Mouse (Mus musculus): ENCODE data around the gene Efcab12. TPM values are rescaled to one million over a fixed set of nuclear protein-coding genes. Genes with fewer than 3 reads are reported as not detected.
A peak's percentile ranks its signal among the peaks of the same experiment; 100 is the strongest.

Gene Efcab12
- polyA plus RNA-seq, 1 experiment from 2014 or later = 0.50 TPM

DNA sequence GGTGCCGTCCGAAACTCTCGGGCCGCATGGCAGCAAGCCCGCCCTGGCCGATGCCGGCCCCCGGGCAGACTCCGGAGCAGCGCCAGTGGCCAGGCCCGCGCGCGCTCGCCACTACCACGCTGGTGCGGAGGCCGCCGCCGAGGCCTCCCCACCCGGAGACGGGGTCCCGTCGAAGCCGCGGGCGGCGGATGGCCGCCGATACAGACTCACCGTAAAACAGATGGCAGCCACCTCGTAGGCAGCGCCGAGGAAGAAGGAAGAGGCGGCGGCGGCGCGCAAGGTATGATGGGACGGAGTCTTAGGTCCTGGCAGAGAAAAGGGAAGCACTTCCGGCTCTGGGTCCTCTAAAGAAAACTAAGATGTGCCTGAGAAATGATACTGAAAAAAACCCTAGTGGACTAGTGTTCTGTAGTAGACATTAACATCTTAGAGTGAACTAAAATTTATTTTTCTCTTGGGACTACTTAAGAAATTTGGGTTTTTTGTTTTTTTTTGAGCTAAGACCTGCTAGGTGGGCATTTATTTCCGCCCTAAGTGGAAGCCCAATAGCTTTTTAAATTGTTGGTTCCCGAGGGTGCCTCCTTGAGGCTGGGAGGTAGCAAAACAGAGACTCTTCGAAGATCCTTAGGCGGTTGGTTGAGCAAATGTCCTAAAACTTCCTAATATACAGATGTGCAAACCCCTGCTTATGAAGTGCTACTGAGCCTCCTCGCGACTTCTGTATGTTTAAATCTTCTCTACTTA, 29.6 kb downstream of the Efcab12 start, which contains the start of gene Rpl32:
Rpl32 (minus strand) TSS at position 260 of the 744 bp plus-strand sequence.
- peaks cover 16% of the 10 kb centered on the region for H3K4me1 ChIP-seq (ENCODE audit: control insufficient read depth, insufficient read depth, low read length)
- H3K27me3 ChIP-seq (ENCODE audit: control insufficient read depth, insufficient read depth, low read length) = no peaks in the 10 kb centered on the region
- peak; percentile 76 for ATAC-seq (replicated peaks; ENCODE audit: insufficient number of reproducible peaks, low FRiP score, low TSS enrichment)
- no peaks in the 10 kb centered on the region for H3K9me3 ChIP-seq (replicated peaks; ENCODE audit: control insufficient read depth, low read length)
- H3K4me3 ChIP-seq (ENCODE audit: low read depth, low read length) = peak within 1 kb of the TSS; percentile 90
- peak within 1 kb of the TSS; percentile 86 for H3K4me2 ChIP-seq
- under 1% methylated on average over 47 of the region's 47 CpGs for WGBS (ENCODE audit: insufficient replicate concordance)
- H3K36me3 ChIP-seq (ENCODE audit: control insufficient read depth, insufficient read depth, low read length) = peaks cover 29% of the 10 kb centered on the region
- H3K9ac ChIP-seq (ENCODE audit: low read depth, low read length) = peak within 1 kb of the TSS; percentile 99
- peak within 1 kb of the TSS; percentile 91 for H3K27ac ChIP-seq (ENCODE audit: low read depth, low read length)

GRCm38 (mm10) chr6:115808196-115808487, 30.1 kb downstream of the Efcab12 start:
- Histone ChIP-seq H3K4me3 (ENCODE audit: low read depth, low read length) (peak overlapping the region; percentile 90), H3K27ac (ENCODE audit: low read depth, low read length) (peak overlapping the region; percentile 91), H3K9me3 (replicated peaks; ENCODE audit: control insufficient read depth, low read length) (no peaks in the 10 kb centered on the region), H3K36me3 (ENCODE audit: control insufficient read depth, insufficient read depth, low read length) (peaks cover 30% of the 10 kb centered on the region), H3K4me1 (ENCODE audit: control insufficient read depth, insufficient read depth, low read length) (peaks cover 16% of the 10 kb centered on the region), H3K9ac (ENCODE audit: low read depth, low read length) (peak overlapping the region; percentile 99), H3K4me2 (peak overlapping the region; percentile 86), H3K27me3 (ENCODE audit: control insufficient read depth, insufficient read depth, low read length) (no peaks in the 10 kb centered on the region)
- WGBS (ENCODE audit: insufficient replicate concordance) = 0% methylated on average over 22 of the region's 22 CpGs
- no peak for ATAC-seq (replicated peaks; ENCODE audit: insufficient number of reproducible peaks, low FRiP score, low TSS enrichment)

DNA sequence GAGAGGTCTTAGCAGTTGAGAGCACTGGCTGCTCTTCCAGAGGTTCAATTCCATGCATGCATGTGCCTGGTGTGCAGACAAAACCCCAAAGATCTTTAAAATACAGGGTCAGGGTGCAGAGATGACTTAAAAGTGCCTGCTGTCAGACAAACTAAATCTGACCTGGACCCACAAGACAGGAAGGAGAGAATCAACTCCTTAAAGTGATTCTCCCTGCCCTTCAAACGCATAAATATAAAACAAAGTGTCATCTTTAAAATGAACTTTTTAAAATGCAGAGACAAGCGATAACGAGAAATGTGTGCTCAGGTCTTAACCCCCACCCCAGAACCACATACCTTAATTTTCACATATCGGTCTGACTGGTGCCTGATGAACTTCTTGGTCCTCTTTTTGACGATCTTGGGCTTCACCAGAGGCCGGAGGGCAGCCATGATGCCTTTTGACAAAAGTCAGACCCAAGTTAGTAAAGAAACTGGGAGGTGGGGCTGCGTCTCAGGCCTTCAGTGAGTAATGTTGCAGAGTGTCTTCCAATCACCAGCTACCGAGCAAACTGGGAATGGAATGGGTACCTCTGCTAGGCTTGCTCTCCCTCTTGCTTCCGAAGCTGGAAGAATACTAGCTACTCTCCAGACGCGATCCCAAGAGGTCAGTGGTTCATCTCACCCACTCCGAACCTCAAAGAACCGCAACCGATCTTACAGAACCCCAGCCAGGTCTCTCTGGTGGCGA, 30.6 kb downstream of the Efcab12 start:
- H3K9me3 ChIP-seq (replicated peaks; ENCODE audit: control insufficient read depth, low read length) = no peaks in the 10 kb centered on the region
- H3K9ac ChIP-seq (ENCODE audit: low read depth, low read length) = peak overlapping the region; percentile 99
- H3K4me1 ChIP-seq (ENCODE audit: control insufficient read depth, insufficient read depth, low read length) = peaks cover 16% of the 10 kb centered on the region
- H3K27ac ChIP-seq (ENCODE audit: low read depth, low read length) = peak overlapping the region; percentile 91
- no peak for ATAC-seq (replicated peaks; ENCODE audit: insufficient number of reproducible peaks, low FRiP score, low TSS enrichment)
- peaks cover 30% of the 10 kb centered on the region for H3K36me3 ChIP-seq (ENCODE audit: control insufficient read depth, insufficient read depth, low read length)
- H3K4me3 ChIP-seq (ENCODE audit: low read depth, low read length) = peak overlapping the region; percentile 90
- H3K27me3 ChIP-seq (ENCODE audit: control insufficient read depth, insufficient read depth, low read length) = no peaks in the 10 kb centered on the region
- peak overlapping the region; percentile 86 for H3K4me2 ChIP-seq
- 4% methylated on average over 15 of the region's 15 CpGs for WGBS (ENCODE audit: insufficient replicate concordance)

GRCm38 (mm10) chr6:115804432-115805192, 33.6 kb downstream of the Efcab12 start:
- peaks cover 48% of the 10 kb centered on the region for H3K36me3 ChIP-seq (ENCODE audit: control insufficient read depth, insufficient read depth, low read length)
- H3K27ac ChIP-seq (ENCODE audit: low read depth, low read length) = no peak overlapping the region
- no peaks in the 10 kb centered on the region for H3K27me3 ChIP-seq (ENCODE audit: control insufficient read depth, insufficient read depth, low read length)
- no peak overlapping the region; the same call in 1 of the 2 replicates for H3K4me2 ChIP-seq
- no peak overlapping the region for H3K4me3 ChIP-seq (ENCODE audit: low read depth, low read length)
- WGBS (ENCODE audit: insufficient replicate concordance) = 66% methylated on average over 10 of the region's 10 CpGs
- ATAC-seq (replicated peaks; ENCODE audit: insufficient number of reproducible peaks, low FRiP score, low TSS enrichment) = no peak
- H3K9me3 ChIP-seq (replicated peaks; ENCODE audit: control insufficient read depth, low read length) = no peaks in the 10 kb centered on the region
- H3K4me1 ChIP-seq (ENCODE audit: control insufficient read depth, insufficient read depth, low read length) = peaks cover 16% of the 10 kb centered on the region
- no peak overlapping the region for H3K9ac ChIP-seq (ENCODE audit: low read depth, low read length)

DNA sequence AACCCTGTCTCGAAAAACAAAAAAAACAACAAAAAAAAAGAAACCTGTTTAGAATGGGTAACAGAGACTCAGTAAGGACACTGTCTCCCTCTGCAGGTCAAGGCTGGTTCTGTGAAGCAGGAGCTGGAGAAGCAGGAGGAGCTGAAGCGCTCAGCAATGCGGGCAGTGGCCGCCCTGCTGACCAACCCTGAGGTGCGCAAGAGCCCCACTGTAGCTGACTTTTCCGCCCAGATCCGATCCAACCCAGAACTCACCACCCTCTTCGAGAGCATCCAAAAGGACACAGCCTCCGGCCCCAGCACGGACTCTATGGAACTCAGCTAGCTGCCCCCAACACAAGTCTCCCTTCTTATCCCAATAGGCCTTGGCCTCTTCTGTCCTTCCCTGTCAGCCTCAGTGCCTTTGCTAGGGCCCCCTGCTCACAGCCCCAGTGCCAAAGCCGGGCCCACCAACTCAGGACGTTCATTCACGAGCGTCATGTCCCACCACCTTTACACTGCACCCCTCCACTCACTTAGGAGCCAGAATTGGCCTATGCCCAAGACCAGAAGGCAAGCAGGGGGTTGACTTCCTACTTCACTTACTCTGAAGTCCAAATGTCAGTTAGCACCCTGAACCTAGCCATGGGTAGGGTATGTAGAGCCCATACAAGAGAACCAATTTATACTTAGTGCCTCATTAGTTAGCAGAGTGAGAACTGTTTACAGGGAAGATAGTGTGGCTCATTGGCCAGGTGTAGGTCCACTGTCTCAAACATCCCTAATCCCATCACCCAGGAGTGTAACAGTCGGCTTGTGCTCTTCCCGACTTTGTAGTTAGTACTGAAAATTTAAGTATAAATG, 34.5 kb downstream of the Efcab12 start:
- 0 out of 2 replicates have a peak overlapping the region, but pooled peaks have one; percentile 25 for H3K27ac ChIP-seq (ENCODE audit: low read depth, low read length)
- no peak overlapping the region for H3K9ac ChIP-seq (ENCODE audit: low read depth, low read length)
- 0 out of 2 replicates have a peak, but pooled peaks have one; percentile 19 for ATAC-seq (replicated peaks; ENCODE audit: insufficient number of reproducible peaks, low FRiP score, low TSS enrichment)
- H3K4me2 ChIP-seq = no peak overlapping the region
- no peaks in the 10 kb centered on the region for H3K27me3 ChIP-seq (ENCODE audit: control insufficient read depth, insufficient read depth, low read length)
- no peaks in the 10 kb centered on the region for H3K9me3 ChIP-seq (replicated peaks; ENCODE audit: control insufficient read depth, low read length)
- H3K4me3 ChIP-seq (ENCODE audit: low read depth, low read length) = no peak overlapping the region
- WGBS (ENCODE audit: insufficient replicate concordance) = 42% methylated on average over 16 of the region's 16 CpGs
- H3K36me3 ChIP-seq (ENCODE audit: control insufficient read depth, insufficient read depth, low read length) = peaks cover 56% of the 10 kb centered on the region
- peaks cover 16% of the 10 kb centered on the region for H3K4me1 ChIP-seq (ENCODE audit: control insufficient read depth, insufficient read depth, low read length)

GRCm38 (mm10) chr6:115801811-115802210, 36.4 kb downstream of the Efcab12 start:
- Histone ChIP-seq H3K4me1 (ENCODE audit: control insufficient read depth, insufficient read depth, low read length) (peaks cover 9% of the 10 kb centered on the region), H3K4me2 (no peak overlapping the region), H3K36me3 (ENCODE audit: control insufficient read depth, insufficient read depth, low read length) (peaks cover 68% of the 10 kb centered on the region), H3K27me3 (ENCODE audit: control insufficient read depth, insufficient read depth, low read length) (no peaks in the 10 kb centered on the region), H3K27ac (ENCODE audit: low read depth, low read length) (no peak overlapping the region), H3K9ac (ENCODE audit: low read depth, low read length) (no peak overlapping the region), H3K4me3 (ENCODE audit: low read depth, low read length) (no peak overlapping the region), H3K9me3 (replicated peaks; ENCODE audit: control insufficient read depth, low read length) (no peaks in the 10 kb centered on the region)
- no peak for ATAC-seq (replicated peaks; ENCODE audit: insufficient number of reproducible peaks, low FRiP score, low TSS enrichment)
- WGBS (ENCODE audit: insufficient replicate concordance) = 89% methylated on average over 3 of the region's 3 CpGs

GRCm38 (mm10) chr6:115792691-115793215, 45.5 kb downstream of the Efcab12 start:
- Histone ChIP-seq H3K36me3 (ENCODE audit: control insufficient read depth, insufficient read depth, low read length) (peaks cover 76% of the 10 kb centered on the region), H3K9me3 (replicated peaks; ENCODE audit: control insufficient read depth, low read length) (no peaks in the 10 kb centered on the region), H3K4me2 (no peak overlapping the region), H3K4me1 (ENCODE audit: control insufficient read depth, insufficient read depth, low read length) (no peaks in the 10 kb centered on the region), H3K9ac (ENCODE audit: low read depth, low read length) (no peak overlapping the region), H3K27ac (ENCODE audit: low read depth, low read length) (no peak overlapping the region), H3K4me3 (ENCODE audit: low read depth, low read length) (no peak overlapping the region), H3K27me3 (ENCODE audit: control insufficient read depth, insufficient read depth, low read length) (no peaks in the 10 kb centered on the region)
- ATAC-seq (replicated peaks; ENCODE audit: insufficient number of reproducible peaks, low FRiP score, low TSS enrichment) = no peak
- WGBS (ENCODE audit: insufficient replicate concordance) = 89% methylated on average over 21 of the region's 21 CpGs

Data from heart, embryonic 11.5 days (tissue).